Mouse (Mus musculus): Measurements from ENCODE around the gene Syce2.
"Not testable (repeated sequence)": the region's sequence is repeated elsewhere in the genome, so short reads cannot be mapped to it uniquely, and the experiment has no call there.

Syce2 gene

DNA sequence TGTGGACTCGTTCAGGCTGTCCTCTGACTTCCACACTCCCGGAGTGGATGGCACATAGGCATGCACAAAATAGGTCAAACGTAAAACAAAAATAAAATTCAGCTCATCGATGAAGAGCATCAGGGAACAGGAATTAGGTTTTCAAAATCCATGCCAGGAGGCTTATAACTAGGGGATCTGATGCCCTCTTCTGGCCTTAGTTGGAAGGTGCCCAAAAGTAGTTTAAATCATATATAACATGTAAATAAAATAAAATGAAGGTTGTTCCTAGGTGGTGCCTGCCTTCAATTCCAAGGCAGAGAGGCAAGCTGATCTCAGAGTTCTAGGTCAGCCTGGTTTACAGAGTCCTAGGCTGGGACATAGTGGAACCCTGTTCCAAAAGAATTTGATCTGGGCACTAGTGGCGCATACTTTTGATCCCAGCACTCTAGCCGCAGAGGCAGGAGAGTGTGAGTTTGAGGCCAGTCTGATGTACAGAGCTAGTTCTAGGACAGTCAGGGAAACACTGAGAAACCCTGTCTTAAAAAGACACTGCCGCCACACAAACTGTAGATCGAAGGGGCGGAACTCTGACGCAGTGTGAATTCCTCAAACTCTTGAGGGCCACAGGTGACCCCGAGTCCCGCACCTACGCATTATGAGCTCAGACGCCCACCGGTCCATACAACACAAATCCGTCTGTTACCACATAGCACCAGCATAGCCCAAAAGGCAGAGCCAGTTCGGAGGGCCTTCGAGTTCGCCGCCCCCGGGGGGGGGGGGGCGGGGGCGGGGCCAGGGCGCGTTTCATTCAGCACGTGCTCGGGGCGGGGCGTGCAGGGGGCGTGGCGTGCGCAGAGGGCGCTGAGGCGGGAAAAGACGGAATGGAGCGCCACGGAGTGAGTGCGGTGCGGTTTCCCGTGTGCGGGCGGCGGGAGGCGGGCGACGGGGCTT lies at the start of gene Syce2:
TSS of gene Syce2 (plus strand) at position 736 of the 933 bp plus-strand sequence.
- in situ Hi-C loops (cut with MboI; ENCODE audit: low sequenced_read_pairs), result no loop called here

DNA sequence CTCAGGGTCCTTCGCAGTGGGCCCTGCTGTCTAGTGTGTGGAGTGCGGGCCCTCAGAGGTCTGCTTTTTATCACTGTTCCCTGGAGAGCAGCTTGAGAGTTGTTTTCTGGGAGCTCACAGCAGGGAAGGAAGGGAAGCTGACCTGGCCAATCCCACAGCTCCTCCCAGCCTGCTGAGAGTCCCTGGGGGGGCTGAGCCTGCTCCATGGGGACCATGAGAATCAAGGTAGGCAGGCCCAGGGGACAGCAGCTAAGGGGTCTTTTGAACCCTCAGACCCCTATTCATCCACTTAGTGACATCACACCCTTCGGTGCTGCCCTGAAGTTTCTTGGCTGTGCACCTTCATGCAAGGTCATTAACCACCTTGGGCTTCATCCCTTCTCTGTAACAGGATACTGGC lies 49.2 kb upstream of the Syce2 start, which contains the start of gene Dand5:
TSS of gene Dand5 (minus strand) at position 101 of the 400 bp plus-strand sequence.
- in situ Hi-C loops (cut with MboI; ENCODE audit: low sequenced_read_pairs), result no loop called here

DNA sequence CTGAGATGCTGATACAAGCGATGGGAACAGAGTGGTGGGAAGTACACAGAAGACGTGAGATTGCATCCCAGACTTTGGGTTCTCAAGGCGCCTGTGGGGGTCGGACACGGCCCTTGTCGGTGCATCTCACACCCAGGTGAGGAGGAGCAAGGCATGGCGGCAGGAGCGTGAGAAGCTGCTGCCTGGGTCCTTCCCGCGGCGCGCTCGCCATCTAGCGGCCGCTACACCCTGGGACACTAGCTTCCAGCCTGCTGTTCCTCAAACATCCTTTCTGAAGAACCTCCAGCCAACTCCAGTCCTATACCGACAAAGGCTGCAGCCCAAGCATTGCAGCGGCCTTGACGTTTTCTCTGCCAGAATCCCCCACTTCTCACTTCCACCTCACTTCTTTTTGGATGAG lies 48.3 kb upstream of the Syce2 start:
- in situ Hi-C loops (cut with MboI; ENCODE audit: low sequenced_read_pairs), result no loop called here

DNA sequence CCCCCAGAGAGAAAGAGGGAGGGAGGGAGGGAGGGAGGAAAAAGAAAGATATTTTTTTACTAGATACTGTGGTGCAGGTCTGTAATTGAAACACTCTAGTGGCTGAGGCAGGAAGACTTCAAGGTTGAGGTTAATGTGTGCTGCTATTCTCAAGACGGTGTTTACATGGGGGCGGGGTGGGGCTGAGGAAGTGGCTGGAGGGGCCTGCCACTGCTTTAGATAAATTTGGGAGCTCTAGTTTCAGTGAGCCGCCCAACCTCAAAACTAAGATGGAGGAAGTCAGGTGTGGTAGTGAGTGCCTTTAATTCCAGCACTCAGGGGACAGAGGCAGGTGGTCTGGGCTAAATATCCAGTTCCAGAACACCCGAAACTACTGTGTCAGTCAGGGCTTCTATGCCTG lies 46.3 kb upstream of the Syce2 start:
- in situ Hi-C loops (cut with MboI; ENCODE audit: low sequenced_read_pairs), result no loop called here

DNA sequence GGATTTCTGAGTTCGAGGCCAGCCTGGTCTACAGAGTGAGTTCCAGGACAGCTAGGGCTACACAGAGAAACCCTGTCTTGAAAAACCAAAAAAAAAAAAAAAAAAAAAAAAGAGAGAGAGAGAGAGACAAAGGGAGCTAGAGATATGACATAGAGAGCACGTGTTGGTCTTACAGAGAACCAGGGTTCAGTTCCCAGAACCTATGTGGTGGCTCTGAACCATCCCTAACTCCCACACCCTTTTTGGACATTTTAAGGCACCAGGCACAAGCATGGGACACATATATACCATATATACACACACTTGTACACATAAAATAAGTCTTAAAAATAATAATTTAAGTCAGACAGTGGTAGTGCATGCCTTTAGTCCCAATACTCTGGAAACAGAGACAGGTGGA lies 45.4 kb upstream of the Syce2 start:
- in situ Hi-C loops (cut with MboI; ENCODE audit: low sequenced_read_pairs), result not testable (repeated sequence)

DNA sequence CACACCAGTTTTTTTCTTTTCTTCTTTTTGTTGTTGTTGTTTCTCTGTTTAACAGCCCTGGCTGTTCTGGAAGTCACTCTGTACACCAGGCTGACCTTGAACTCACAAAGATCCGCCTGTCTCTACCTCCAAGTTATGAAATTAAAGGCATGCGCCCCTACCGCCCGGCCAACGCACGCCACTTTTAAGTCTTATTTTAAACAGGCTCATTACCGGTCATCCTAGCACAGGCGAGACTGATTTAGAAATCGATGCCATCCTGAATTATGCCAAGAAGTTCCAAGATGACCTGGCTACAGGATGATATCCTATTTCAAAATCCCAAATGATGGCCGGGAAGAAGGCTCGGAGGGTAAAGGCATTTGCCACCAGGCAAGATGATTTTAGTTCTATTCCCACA lies 40.4 kb upstream of the Syce2 start, which contains the start of gene Gadd45gip1:
TSS of gene Gadd45gip1 (plus strand) at position 33 of the 400 bp plus-strand sequence.
- in situ Hi-C loops (cut with MboI; ENCODE audit: low sequenced_read_pairs), result no loop called here

DNA sequence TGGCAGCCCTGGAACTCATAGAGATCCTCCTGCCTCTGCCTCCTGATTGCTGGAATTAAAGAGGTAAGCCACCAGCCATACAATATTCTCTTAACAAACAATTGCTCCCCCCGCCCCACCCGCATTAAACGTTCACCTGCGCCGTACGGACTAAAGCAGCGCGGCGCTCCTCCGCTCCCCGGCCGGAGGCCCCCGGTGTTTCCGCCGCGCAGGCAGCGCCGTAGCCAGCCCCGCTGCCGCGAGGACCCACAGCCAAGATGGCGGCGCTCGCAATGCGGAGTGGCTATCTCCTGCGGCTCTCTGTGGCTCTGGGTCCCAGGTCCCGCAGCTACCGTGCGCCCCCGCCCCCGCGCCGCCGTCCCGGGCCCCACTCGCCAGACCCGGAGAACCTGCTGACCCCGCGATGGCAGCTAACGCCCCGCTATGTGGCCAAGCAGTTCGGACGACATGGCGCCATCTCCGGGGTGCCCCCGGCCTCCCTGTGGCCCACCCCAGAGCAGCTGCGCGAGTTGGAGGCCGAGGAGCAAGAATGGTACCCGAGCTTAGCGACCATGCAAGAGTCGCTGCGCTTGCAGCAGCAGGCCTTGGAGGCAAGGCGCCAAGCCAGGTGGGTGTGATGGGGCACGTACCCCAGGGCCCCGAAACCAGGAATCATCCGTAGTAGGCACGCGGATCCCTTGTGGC lies 39.7 kb upstream of the Syce2 start:
- in situ Hi-C loops (cut with MboI; ENCODE audit: low sequenced_read_pairs), result no loop called here

DNA sequence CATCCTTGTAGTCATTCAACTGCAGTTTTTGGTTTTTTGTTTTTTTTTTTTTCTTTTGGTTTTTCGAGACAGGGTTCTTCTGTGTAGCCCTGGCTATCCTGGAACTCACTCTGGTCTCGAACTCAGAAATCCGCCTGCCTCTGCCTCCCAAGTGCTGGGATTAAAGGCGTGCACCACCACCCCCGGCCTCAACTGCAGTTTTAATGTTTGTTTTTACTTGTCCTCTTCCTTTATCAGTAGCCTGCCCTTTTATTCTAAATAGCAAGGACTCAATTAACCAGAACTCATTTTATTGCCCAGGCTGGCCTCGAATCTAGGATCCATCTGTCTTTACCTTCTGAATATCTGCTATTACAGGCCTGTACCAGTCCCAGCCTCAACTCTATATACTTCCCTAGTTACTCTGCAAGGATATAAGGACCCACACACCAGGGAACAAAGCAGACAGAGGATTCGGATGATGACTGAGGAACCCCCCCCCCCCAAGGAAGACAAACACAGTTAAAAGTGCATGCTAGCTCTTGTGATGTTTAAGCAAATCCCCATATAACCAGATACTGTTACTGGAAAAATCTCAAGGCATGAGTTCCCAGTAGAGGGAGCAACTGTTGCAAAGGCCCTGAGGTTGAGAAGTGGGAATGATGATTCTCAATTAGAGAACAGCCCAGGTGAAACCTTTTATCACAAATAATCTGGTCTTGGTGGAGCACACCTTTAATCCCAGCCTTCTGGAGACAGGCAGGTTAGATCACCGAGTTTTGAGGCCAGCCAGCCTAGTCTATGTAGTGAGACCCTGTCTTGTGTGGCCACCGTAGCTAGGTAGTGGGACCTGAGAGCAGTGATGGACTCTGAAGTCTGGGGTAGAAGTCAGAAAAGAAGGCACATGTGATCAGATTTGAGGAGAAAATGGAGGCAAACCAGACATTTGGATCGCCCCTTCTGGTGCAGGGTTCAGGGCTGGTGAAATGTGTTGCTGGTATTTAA lies 38.9 kb upstream of the Syce2 start:
- in situ Hi-C loops (cut with MboI; ENCODE audit: low sequenced_read_pairs), result no loop called here

DNA sequence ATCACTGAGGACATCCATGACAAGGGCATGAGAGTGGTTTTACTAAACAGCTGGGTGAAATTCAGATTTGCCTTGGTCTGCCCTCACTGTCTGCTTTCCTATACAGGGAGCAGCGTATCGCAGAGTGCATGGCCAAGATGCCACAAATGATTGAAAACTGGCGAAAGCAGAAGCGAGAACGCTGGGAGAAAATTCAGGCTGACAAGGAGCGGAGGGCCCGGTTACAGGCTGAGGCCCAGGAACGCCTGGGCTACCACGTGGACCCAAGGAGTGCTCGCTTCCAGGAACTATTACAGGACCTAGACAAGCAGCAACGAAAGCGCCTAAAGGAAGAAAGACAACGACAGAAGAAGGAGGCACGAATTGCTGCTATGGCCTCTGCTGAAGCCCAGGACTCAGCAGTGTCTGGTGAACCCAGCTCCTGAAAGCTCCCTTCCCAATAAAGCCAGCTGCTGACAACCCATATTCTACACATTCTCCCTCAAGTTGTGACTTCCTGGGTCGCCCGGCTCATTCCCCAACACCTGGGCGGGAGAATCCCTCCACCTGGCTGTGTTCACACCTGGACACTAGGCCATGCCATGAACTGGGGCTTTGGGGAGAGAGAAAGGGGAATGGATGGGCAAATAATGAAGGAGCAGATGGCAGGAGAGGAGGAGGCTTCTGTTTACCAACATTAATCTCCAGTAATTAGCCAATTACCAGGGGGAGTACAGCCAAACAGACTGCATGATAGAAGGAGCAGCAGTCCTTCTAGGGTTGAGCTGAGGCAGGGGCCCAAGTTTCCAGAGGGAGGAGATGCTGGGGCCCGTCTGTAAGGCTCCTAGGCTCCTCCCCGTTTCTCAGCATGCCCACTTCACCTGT lies 37.7 kb upstream of the Syce2 start:
- in situ Hi-C loops (cut with MboI; ENCODE audit: low sequenced_read_pairs), result no loop called here

DNA sequence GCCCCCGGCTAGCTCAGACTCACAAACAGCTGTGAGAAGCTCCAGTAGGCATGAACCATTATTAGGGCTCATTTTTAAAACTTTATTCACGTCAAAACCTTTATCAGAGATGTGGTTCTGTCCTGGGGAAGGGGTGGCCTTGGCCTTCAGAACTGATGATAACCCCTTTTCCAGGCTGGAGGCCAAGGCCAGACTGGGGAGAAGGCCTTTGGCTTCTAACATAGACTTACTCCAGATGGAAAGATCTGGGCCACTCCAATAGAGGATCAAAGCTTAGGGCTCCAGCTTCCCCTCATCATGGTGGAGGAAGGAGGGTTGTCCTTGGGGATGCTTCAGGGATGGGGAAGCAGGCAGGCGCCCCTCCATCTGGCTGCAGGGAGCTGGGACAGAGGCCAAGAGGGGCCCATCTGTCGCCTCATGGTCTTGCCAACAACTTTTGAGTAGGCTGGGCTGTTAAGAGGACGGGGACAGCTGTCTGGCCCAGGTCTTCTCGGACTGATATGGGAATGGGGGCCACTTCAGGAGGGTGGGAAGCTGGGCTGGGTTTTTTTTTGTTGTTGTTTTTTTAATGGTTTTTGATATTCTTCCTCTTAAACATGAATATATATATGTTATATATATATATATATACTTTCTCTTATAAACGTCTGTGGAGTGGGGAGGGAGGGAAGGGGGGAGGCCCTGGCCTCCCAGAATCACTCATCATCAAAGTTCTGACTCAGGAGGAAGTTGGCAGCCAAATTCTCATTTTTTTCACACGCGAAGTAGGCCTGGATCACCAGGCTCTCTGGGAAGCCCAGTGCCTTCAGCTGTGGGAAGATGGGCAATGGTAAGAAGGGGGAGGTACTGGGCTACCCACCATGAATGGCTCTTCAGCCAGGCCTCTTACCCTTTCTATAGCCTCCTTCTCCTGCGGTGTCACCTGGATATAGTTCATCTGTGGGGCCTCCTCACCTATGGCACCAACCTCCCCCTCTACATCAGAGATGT lies 36.8 kb upstream of the Syce2 start:
- in situ Hi-C loops (cut with MboI; ENCODE audit: low sequenced_read_pairs), result no loop called here

DNA sequence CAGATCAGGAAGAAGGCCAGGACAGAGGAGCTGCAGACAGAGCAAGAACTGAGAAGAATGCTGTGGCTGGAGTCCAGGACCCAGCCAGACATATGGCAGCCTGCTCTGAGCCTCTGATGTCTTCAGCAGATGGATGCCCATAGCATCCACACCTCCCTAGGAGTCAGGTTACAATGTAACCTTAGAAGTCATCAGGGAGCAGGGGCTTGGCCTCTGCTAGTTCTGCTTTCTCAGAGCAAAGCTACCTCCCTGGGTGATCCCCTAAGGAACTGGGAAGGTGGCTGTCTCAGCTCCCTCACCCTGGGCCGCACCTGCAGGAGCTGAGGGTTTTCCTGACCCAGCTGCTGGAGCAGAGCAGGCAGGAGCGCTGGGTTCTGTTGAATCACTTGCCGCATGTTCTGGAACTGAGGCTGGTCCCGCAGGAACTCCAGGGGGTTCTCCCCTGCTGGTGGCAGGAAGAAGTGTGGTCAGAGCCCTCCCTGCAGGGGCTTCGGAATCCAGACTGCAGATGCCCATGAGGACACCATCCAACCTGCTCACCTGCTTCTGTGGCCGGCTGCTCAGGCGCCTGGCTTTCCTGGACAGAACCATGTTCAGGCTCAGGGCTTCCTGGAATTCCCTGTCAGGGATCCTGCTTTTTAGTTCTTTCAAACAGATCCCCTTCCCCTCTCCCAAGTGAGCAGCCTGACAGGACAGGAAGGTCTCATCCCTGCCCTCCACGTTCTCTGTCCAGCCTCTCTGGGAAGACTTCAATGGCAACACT lies 34.6 kb upstream of the Syce2 start:
- in situ Hi-C loops (cut with MboI; ENCODE audit: low sequenced_read_pairs), result no loop called here

DNA sequence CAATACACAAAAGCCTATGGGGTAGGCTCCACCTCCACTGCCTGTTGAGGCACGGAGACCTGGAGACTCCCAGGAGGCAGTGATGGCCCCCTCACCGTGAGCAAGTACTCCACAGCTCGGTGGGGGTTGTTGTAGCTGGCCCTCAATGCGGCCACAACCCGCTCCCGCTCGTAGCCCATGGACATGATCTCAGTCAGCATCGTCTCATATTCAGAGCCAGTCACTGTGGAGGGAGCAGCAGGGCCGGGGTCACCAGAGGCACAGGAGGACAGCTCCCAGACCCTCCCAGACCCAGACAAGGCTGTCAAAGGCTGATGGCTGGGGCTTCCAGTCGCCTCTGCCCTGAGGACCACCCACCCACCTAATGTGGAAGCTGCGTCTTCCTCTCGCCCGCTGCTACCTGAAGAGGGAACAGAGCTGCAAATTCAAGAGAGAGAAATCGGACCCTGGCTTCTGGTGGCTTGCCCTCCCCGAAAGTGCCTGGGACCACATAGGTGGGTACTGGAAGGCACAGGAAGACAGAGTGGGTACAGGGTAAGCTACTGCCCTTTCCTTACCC lies 33.9 kb upstream of the Syce2 start:
- in situ Hi-C loops (cut with MboI; ENCODE audit: low sequenced_read_pairs), result no loop called here

DNA sequence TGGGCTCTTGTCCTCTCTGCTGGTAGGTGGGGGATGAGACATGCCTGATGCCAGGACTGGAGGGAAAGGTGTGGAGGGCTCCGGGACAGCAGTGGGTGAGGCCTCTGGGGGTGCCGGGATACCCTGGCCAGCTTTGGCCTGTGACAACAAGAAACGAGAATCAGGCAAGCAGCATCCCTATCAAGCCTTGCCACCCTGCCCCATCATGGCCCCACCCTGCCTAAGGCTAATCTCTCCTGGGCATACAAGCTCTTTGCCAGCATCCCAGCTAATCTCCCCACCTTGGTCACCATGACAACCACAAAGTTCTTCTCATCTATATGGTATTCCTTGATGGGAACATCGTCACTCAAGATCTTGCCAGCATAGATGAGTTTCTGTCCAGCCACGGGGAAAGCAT lies 33.4 kb upstream of the Syce2 start:
- in situ Hi-C loops (cut with MboI; ENCODE audit: low sequenced_read_pairs), result no loop called here

DNA sequence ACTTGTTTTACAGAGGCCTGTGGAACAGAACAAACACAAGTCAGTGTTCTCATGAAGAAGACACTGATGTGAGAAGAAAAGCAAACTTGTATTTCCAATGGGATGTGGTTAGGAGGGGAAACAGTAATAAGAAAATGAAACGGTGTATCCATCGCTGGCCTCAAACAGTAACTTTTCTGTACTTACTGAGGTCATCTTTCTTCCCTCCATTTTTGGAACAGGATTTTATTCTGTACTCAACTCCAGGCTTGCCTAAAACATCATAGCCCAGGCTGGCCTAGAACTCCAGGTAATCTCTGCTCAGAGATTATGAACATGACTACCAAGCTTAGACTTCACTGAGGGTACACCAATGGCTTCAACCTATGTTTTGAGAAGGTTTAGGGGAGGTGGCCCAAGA lies 32.5 kb upstream of the Syce2 start:
- in situ Hi-C loops (cut with MboI; ENCODE audit: low sequenced_read_pairs), result no loop called here

DNA sequence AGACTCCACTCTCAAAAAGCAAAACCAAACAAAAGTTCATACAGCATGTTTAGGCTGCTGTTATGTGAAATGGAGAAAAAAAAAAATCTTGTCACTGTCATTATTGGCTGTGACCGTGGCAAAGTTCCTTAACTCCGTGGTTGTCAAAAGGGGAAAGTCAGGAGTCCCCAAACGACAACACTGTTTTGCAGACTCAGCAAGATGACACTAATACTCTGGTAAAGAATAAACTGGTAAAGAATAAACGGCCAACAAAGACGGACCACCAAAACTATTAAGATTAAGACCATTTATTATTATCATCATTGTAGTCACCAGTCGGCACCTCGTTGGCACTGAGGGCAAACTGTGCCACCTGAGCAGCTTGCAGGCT lies 32.0 kb upstream of the Syce2 start:
- in situ Hi-C loops (cut with MboI; ENCODE audit: low sequenced_read_pairs), result no loop called here

DNA sequence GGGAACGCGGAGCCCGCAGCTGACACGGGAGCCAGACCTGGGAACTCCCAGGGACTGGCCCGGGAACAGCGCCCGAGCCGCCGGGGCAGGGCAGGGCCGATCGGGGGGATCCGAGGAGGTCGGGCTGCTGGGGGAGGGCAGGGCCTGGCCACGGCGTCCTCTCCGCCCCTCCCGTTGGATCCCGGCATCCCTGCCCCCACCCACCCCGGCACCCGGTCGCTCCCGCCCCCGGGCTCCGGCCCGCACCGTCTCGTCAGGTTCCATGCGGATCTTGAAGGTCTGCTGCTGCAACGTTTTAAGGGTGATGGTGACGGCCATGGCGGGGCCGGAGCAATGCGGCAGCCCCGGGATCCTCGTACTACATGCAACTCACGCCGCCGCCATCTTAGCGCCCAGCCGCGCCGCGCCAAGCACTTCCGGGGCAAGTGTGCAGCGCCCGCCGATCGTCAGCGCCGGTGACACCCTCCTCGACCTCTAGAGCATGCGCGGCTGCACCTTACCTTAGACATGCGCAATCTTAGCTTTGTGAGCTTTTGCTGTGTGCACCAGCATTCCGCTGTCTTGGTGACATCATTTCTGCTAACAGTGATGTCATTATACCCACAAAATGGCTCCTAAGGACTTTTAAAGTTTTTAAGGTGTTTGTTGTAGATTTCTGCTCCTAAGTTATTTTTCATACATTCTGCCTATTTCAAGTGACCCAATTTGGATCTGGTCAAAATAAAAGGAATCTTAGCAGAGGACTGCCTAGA lies 31.5 kb upstream of the Syce2 start, which contains the start of gene Rad23a:
TSS of gene Rad23a (minus strand) at position 418 of the 752 bp plus-strand sequence.
- in situ Hi-C loops (cut with MboI; ENCODE audit: low sequenced_read_pairs), result no loop called here

DNA sequence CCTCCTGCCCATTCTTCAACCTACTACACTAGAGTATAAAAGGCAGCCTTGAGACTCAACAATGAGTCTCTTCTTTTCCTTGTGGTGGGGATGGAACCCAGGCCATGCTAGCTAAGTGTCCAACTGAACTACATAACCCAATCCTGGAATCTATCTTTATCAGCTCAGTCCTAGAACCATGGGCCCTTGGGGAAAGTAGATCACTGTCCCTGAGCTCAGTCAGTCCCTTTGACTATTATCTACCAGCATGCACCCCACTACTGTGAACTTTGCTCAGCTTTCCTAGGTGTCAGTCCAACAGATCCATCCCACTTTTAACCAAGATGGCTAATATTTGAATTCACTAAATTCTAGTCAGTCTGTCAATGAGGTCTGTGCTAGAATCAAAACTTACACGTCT lies 30.4 kb upstream of the Syce2 start:
- in situ Hi-C loops (cut with MboI; ENCODE audit: low sequenced_read_pairs), result no loop called here

Data from CH12F3 (cell line).